Mouse (Mus musculus) layer of hippocampus, adult 9-11 months (tissue): ENCODE data around the gene Gm4559.
"Not testable (repeated sequence)": the region's sequence is repeated elsewhere in the genome, so short reads cannot be mapped to it uniquely, and the experiment has no call there.

Experiments
- DNase-seq: peaks from one replicate; pipeline ENCODE4 v3.0.0; 2022

The Gm4559 gene

GRCm38 (mm10) chr7:142274263-142274662 lies at the start of gene Gm4559:
TSS of gene Gm4559 (minus strand) at chr7:142274363.
- DNase-seq = not testable (repeated sequence)

- no peak for DNase-seq
Measured at GRCm38 (mm10) chr7:142323396-142324117, 49.4 kb upstream of the Gm4559 start.

- no peak for DNase-seq
Measured at GRCm38 (mm10) chr7:142322641-142323040, 48.5 kb upstream of the Gm4559 start.

- not testable (repeated sequence) for DNase-seq
Measured at GRCm38 (mm10) chr7:142321637-142322306, 47.6 kb upstream of the Gm4559 start.

GRCm38 (mm10) chr7:142320906-142321305 lies 46.7 kb upstream of the Gm4559 start:
- no peak for DNase-seq

- no peak for DNase-seq
Measured at GRCm38 (mm10) chr7:142319124-142319523, 45.0 kb upstream of the Gm4559 start.

GRCm38 (mm10) chr7:142317216-142317615 lies 43.1 kb upstream of the Gm4559 start:
- DNase-seq = no peak

- DNase-seq = no peak
Measured at GRCm38 (mm10) chr7:142316558-142316957, 42.4 kb upstream of the Gm4559 start.

GRCm38 (mm10) chr7:142314600-142315285 lies 40.6 kb upstream of the Gm4559 start:
- DNase-seq = no peak

GRCm38 (mm10) chr7:142303929-142304328 lies 29.8 kb upstream of the Gm4559 start:
- not testable (repeated sequence) for DNase-seq

GRCm38 (mm10) chr7:142303249-142303648 lies 29.1 kb upstream of the Gm4559 start, which contains the start of gene Krtap5-4:
TSS of gene Krtap5-4 (plus strand) at chr7:142303549.
- no peak for DNase-seq

GRCm38 (mm10) chr7:142297018-142297417 lies 22.9 kb upstream of the Gm4559 start, which contains the start of gene Krtap5-1:
TSS of gene Krtap5-1 (minus strand) at chr7:142297118.
- DNase-seq = not testable (repeated sequence)

GRCm38 (mm10) chr7:142296108-142296507 lies 21.9 kb upstream of the Gm4559 start:
- DNase-seq = not testable (repeated sequence)

GRCm38 (mm10) chr7:142295418-142295817 lies 21.3 kb upstream of the Gm4559 start:
- DNase-seq = no peak

GRCm38 (mm10) chr7:142293851-142294250 lies 19.7 kb upstream of the Gm4559 start:
- DNase-seq = not testable (repeated sequence)

- not testable (repeated sequence) for DNase-seq
Measured at GRCm38 (mm10) chr7:142285910-142286612, 11.9 kb upstream of the Gm4559 start.

GRCm38 (mm10) chr7:142285130-142285835 lies 11.1 kb upstream of the Gm4559 start:
- peak; percentile 9 for DNase-seq

GRCm38 (mm10) chr7:142284615-142285080 lies 10.5 kb upstream of the Gm4559 start:
- DNase-seq = peak; percentile 87

- peak; percentile 14 for DNase-seq
Measured at GRCm38 (mm10) chr7:142284023-142284591, 9.9 kb upstream of the Gm4559 start.

- not testable (repeated sequence) for DNase-seq
Measured at GRCm38 (mm10) chr7:142282847-142283246, 8.7 kb upstream of the Gm4559 start.

GRCm38 (mm10) chr7:142279291-142279690 lies 5.1 kb upstream of the Gm4559 start:
- not testable (repeated sequence) for DNase-seq

GRCm38 (mm10) chr7:142278183-142278582 lies 4.0 kb upstream of the Gm4559 start:
- DNase-seq = not testable (repeated sequence)
